Mouse (Mus musculus) cortical plate, adult 2 months (tissue): Measurements from ENCODE around the gene Cldn34b2.

Experiments used
- CTCF ChIP-seq: fragments of 200-500 bp; IDR thresholded peaks from 2 replicates; pipeline ENCODE4 v1.5.1; 2011; ENCODE audit warnings: mild to moderate bottlenecking, control low read depth, low read length; ENCODE audit not compliant: insufficient read depth; ENCODE audit errors: extremely low read depth
- POLR2A ChIP-seq: fragments of 200-500 bp; IDR thresholded peaks from 2 replicates; pipeline ENCODE4 v1.6.1; 2011; ENCODE audit warnings: mild to moderate bottlenecking, low read length, control low read depth; ENCODE audit not compliant: insufficient read depth; ENCODE audit errors: extremely low read depth

DNA sequence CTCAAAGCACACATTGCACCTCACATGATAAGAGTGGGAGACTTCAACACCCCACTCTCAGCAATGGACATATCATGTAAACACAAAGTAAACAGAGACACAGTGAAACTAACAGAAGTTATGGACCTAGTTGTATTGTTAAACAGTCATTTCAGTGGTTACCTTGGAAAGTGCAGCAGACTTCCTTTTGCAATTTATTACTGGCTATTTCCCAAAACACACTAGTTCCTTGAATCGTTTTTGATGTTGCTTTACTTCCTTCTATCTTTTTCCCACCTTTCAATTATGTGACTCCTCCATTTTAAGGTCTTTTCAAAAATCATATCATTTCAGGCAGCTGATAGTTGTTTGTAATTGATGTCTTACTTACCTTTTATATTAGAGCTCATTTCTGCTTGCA lies 43.5 kb upstream of the Cldn34b2 start:
- TF ChIP-seq POLR2A (no peak), CTCF (no peak)
